ENCODE assay signal across 21 mouse cellular contexts in the genomic region with DNA sequence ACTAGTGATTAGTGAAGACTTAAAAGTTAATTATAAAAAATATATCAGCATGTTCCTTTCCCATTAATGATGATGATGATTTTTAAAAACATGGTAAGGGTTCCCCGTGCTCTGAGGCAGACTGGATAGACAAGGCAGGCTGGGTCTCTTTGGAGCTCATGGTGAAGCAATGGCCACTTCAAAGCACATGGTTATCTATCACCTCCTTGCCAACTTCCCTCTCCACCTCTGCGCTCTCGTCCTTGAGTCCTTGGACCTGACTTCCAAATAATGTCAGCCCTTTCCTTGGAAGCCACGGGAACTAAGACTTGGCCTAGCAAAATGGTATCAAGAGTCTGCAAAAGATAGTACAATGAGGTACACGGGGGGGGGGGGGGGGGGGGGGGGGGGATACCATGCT.
A peak's percentile ranks its signal among the peaks of the same experiment; 100 is the strongest.
DNase-seq lines count a peak whose midpoint lies in the region; ATAC-seq and TF ChIP-seq lines count a peak whose summit lies in the region.
"Had no signal": no experiment of that assay in that cellular context is flagged by ENCODE, and none has a peak within 500 bp of the region (broad histone marks: within the 10 kb centered on the region; RNA-seq: fewer than 3 reads in every experiment).

No protein-coding gene starts in this region.

- peak; percentile 29 for DNase-seq in cerebellum, adult 9-10 months
- DNase-seq in cerebellum, postnatal 25 days: no peak
- DNase-seq in lung, postnatal 0 days (ENCODE audit: low spot score): peak; percentile 22
- DNase-seq in lung, postnatal 4 days: no peak
- DNase-seq in lung, postnatal 36 days: peak; percentile 55
- DNase-seq in lung, adult 2 months: no peak
- DNase-seq: adrenal gland, adult 2 months; adrenal gland, adult 8-10 months; adrenal gland, postnatal 10 days; adrenal gland, postnatal 14 days; adrenal gland, postnatal 25 days; B cell, adult 2 months; cerebellum, adult 11 months; cerebellum, adult 11-12 months had no signal

- no peaks in the 10 kb centered on the region for H3K4me1 ChIP-seq in lung, postnatal 0 days (ENCODE audit: insufficient read depth, low read depth, low read length)
- H3K4me1 ChIP-seq in lung, adult 2 months (ENCODE audit: control insufficient read depth, insufficient read depth, low read length): peaks cover 5% of the 10 kb centered on the region; the same call in 1 of the 2 replicates
- H3K4me1 ChIP-seq in megakaryocyte, embryonic 14.5 days: peaks cover 91% of the 10 kb centered on the region

- TF ChIP-seq CTCF in lung, postnatal 0 days (IDR thresholded peaks at IDR 0.05): no peak
- TF ChIP-seq CTCF in lung, adult 2 months (IDR thresholded peaks at IDR 0.05; ENCODE audit: insufficient read depth, low read length): no peak

- no peak for TF ChIP-seq POLR2A in lung, adult 2 months (IDR thresholded peaks at IDR 0.05; ENCODE audit: borderline replicate concordance, extremely low read depth, low read depth, low read length)

- H3K27ac ChIP-seq in lung, postnatal 0 days (ENCODE audit: low read length): no peak overlapping the region

- no peak overlapping the region for H3K4me3 ChIP-seq in lung, postnatal 0 days (ENCODE audit: low read depth, low read length)
- no peak overlapping the region for H3K4me3 ChIP-seq in lung, adult 2 months (replicated peaks; ENCODE audit: extremely low read depth, low read depth, low read length)
- H3K4me3 ChIP-seq in megakaryocyte, embryonic 14.5 days (replicated peaks): peak overlapping the region; percentile 38

- ATAC-seq in lung, postnatal 0 days: no peak
- no peak for ATAC-seq in megakaryocyte, adult 5-6 weeks (ENCODE audit: poor library complexity, severe bottlenecking)
- ATAC-seq: activated CD4-positive, CD25-positive, alpha-beta regulatory T cell, adult 4 months; CD4-positive, CD25-positive, alpha-beta regulatory T cell, adult 4 months; Patski had no signal

- H3K36me3 ChIP-seq in lung, postnatal 0 days (ENCODE audit: insufficient read depth, low read length): no peaks in the 10 kb centered on the region
- peaks cover 88% of the 10 kb centered on the region for H3K36me3 ChIP-seq in megakaryocyte, embryonic 14.5 days (replicated peaks; ENCODE audit: low read length)
- H3K36me3 ChIP-seq: G1E had no signal

- TF ChIP-seq EP300 in lung, postnatal 0 days (IDR thresholded peaks at IDR 0.05): no peak

- H3K27me3 ChIP-seq in lung, postnatal 0 days (replicated peaks; ENCODE audit: insufficient read depth, low read length): no peaks in the 10 kb centered on the region
- no peaks in the 10 kb centered on the region for H3K27me3 ChIP-seq in megakaryocyte, embryonic 14.5 days (replicated peaks)
- H3K27me3 ChIP-seq: CH12.LX, Patski had no signal

- H3K9ac ChIP-seq in lung, postnatal 0 days (replicated peaks; ENCODE audit: low read depth): no peak overlapping the region

- no peaks in the 10 kb centered on the region for H3K9me3 ChIP-seq in lung, postnatal 0 days (ENCODE audit: low read length)
- H3K9me3 ChIP-seq in megakaryocyte, embryonic 14.5 days: no peaks in the 10 kb centered on the region
- H3K9me3 ChIP-seq: G1E had no signal

- 47% methylated on average over 4 of the region's 5 CpGs for WGBS in lung, postnatal 0 days
- WGBS in lung, adult 2 months: 55% methylated on average over 4 of the region's 5 CpGs

- no peak overlapping the region for H3K4me2 ChIP-seq in lung, postnatal 0 days (replicated peaks; ENCODE audit: low read depth, low read length)

Comparison
In these comparisons a context has a peak if more than half of its experiments do, and no peak if none do; other contexts are left out.
1. DNase-seq: peak in cerebellum, adult 9-10 months (single experiment), lung, postnatal 0 days (single experiment) and lung, postnatal 36 days (single experiment); none in cerebellum, postnatal 25 days (0 of 2), lung, postnatal 4 days (0 of 2) and lung, adult 2 months (single experiment).